Mouse (Mus musculus): Measurements from ENCODE around the gene Morf4l1.

DNA sequence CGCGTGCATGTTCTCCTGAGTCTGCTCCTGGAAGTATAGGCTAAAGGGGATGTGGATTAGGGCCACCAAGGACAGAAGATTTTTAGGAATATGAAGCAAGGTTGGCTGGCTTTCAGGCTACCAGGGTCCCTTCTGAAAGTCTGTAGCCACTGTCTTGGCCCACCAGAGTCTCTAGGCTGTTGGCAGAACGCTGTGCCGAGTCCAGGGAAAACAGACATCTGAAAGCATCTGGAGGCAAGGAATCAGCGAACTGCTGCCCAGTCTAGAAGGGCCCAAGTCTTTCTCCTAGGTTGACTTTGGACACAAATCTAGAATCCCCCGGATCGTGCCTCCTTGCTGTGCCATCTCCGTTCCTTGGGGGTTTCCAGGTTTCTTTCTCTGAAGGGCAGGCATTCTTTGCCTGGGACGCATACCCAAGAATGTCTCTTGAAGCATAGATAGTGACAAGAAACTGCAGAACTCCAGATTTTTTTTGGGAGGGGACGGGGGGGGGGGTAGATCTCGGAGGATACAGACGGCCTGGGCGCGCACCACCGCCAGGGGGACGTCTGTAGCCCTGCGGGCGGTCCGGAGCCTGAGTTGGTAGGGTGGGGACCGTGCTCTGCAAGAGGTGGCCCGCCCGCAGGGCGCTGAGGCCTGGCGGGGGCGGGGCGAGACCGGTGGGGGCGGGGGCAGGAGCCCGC, 47.8 kb upstream of the Morf4l1 start:
- TF ChIP-seq CTCF (IDR thresholded peaks at IDR 0.05; ENCODE audit: borderline replicate concordance, extremely low read depth, insufficient read depth, insufficient read length) (peak; percentile 47; the same call in 1 of the 2 replicates), POLR2A (IDR thresholded peaks at IDR 0.05; ENCODE audit: borderline replicate concordance, extremely low read depth, insufficient read depth, insufficient read length, poor library complexity, severe bottlenecking) (no peak)
